Mouse (Mus musculus): ENCODE data around the gene Olfr988. TPM values are rescaled to one million over a fixed set of nuclear protein-coding genes. Genes with fewer than 3 reads are reported as not detected.
"Not testable (repeated sequence)": the region's sequence is repeated elsewhere in the genome, so short reads cannot be mapped to it uniquely, and the experiment has no call there.

The Olfr988 gene
- total RNA-seq (2021): not detected

- not testable (repeated sequence) for DNase-seq
Observed at GRCm38 (mm10) chr2:85363127-85363526, at the start of gene Olfr988. Olfr988 (minus strand) TSS chr2:85363227.

GRCm38 (mm10) chr2:85409369-85409768, 46.3 kb upstream of the Olfr988 start, which contains the start of gene Olfr992:
Olfr992 (minus strand) TSS chr2:85409469.
- no peak for DNase-seq

GRCm38 (mm10) chr2:85339972-85340371, 23.1 kb downstream of the Olfr988 start:
- DNase-seq: no peak

- not testable (repeated sequence) for DNase-seq
Observed at GRCm38 (mm10) chr2:85339215-85339614, 23.8 kb downstream of the Olfr988 start, which contains the start of gene Olfr987. Olfr987 (minus strand) TSS chr2:85339315.

GRCm38 (mm10) chr2:85319106-85319505, 43.9 kb downstream of the Olfr988 start:
- DNase-seq: no peak

Other genes with a start within 250 kb of the Olfr988 start
- 1 to 10 TPM in 1 of 2 experiments, under 1 TPM in 1; 0.91 to 1.0 TPM for gene Aplnr, start 227.0 kb downstream of the Olfr988 start, total RNA-seq (2021)
- 10 to 100 TPM; 12.5 to 14.7 TPM for gene Lrrc55, start 166.0 kb downstream of the Olfr988 start, total RNA-seq (2021)
- gene Olfr987, start 23.9 kb downstream of the Olfr988 start, total RNA-seq (2021): not detected
- gene Olfr992, start 46.2 kb upstream of the Olfr988 start, total RNA-seq (2021): not detected
- not detected for gene Olfr993, start 51.6 kb upstream of the Olfr988 start, total RNA-seq (2021)
- not detected for gene Olfr994, start 73.2 kb upstream of the Olfr988 start, total RNA-seq (2021)
- gene Olfr995, start 80.4 kb upstream of the Olfr988 start, total RNA-seq (2021): not detected
- gene 4833423E24Rik, start 155.8 kb upstream of the Olfr988 start, total RNA-seq (2021): under 1 TPM in 1 of 2 experiments, not detected in 1; 0.25 TPM
- not detected for gene Olfr996, start 216.0 kb upstream of the Olfr988 start, total RNA-seq (2021)
- not detected for gene Olfr998, start 225.7 kb upstream of the Olfr988 start, total RNA-seq (2021)
- not detected for gene Olfr1000, start 248.7 kb upstream of the Olfr988 start, total RNA-seq (2021)